Mouse (Mus musculus) C2C12 (cell line): ENCODE results near the gene Mgst3. TPM values are rescaled to one million over a fixed set of nuclear protein-coding genes. Genes with fewer than 3 reads are reported as not detected.
A peak's percentile ranks its signal among the peaks of the same experiment; 100 is the strongest.

Source experiments
- H3K27me3 ChIP-seq: one replicate; pipeline ENCODE4 v1.6.1; 2011; ENCODE audit not compliant: control insufficient read depth, insufficient read depth, insufficient read length
- H3K36me3 ChIP-seq: one replicate; pipeline ENCODE4 v1.6.1; 2011; ENCODE audit not compliant: control insufficient read depth, insufficient read depth
- H3K4me3 ChIP-seq: one replicate; pipeline ENCODE4 v1.5.1; 2011; ENCODE audit warnings: mild to moderate bottlenecking, control low read depth; ENCODE audit not compliant: poor library complexity, insufficient read depth, severe bottlenecking
- H3K79me2 ChIP-seq: one replicate; pipeline ENCODE4 v1.6.1; 2011; ENCODE audit not compliant: control insufficient read depth, insufficient read depth
- H3K79me3 ChIP-seq: one replicate; pipeline ENCODE4 v1.6.1; 2011; ENCODE audit warnings: low read depth, control low read depth
- H3ac ChIP-seq: one replicate; pipeline ENCODE3; 2011; ENCODE audit warnings: low read depth; ENCODE audit not compliant: control insufficient read depth, insufficient read length
- CEBPB ChIP-seq: IDR thresholded peaks from one replicate; pipeline ENCODE4 v1.6.1; 2011; ENCODE audit warnings: low read depth, mild to moderate bottlenecking, control low read depth, moderate library complexity
- CTCF ChIP-seq: IDR thresholded peaks from one replicate; pipeline ENCODE4 v1.5.1; 2011; ENCODE audit not compliant: control insufficient read depth, insufficient read depth, insufficient read length
- FOSL1 ChIP-seq: IDR thresholded peaks from one replicate; pipeline ENCODE4 v1.8.0; 2011; ENCODE audit warnings: mild to moderate bottlenecking, low read length; ENCODE audit not compliant: poor library complexity, insufficient read depth, severe bottlenecking
- MAX ChIP-seq: IDR thresholded peaks from one replicate; pipeline ENCODE4 v1.6.1; 2011; ENCODE audit warnings: mild to moderate bottlenecking, control low read depth
- MYOD1 ChIP-seq: IDR thresholded peaks from one replicate; pipeline ENCODE4 v1.6.1; 2011; ENCODE audit warnings: low read depth; ENCODE audit not compliant: control insufficient read depth, insufficient read length
- MYOG ChIP-seq: IDR thresholded peaks from one replicate; pipeline ENCODE4 v1.6.1; 2011; ENCODE audit not compliant: control insufficient read depth, insufficient read length; ENCODE audit errors: extremely low read depth
- USF1 ChIP-seq: IDR thresholded peaks from one replicate; pipeline ENCODE4 v1.6.1; 2011; ENCODE audit warnings: low read depth, mild to moderate bottlenecking, control low read depth, moderate library complexity
- long read RNA-seq, 2 experiments: library from polyadenylated mRNA; unstranded; transcript quantifications; one replicate each; pipeline ENCODE4 v2.0.0; 2019 to 2020
- polyA plus RNA-seq: library from polyadenylated mRNA; unstranded; fragments of >200 nt; fragmentation: generic; extraction: Trizol; gene quantifications from one replicate; pipeline ENCODE4 v1.2.1, GENCODE M21; 2012; ENCODE audit warnings: missing spikeins

Gene Mgst3
- polyA plus RNA-seq = 108 TPM
- long read RNA-seq, experiment 1, transcript Mgst3-201 (6 exons, 1,097 nt) = major isoform, 152 of 176 reads
- long read RNA-seq, experiment 1, partial matches to known transcripts = 12 of 176 reads
- long read RNA-seq, experiment 1, other reads (novel, unspliced or antisense) = 12 of 176 reads
- long read RNA-seq, experiment 2, transcript Mgst3-201 (6 exons, 1,097 nt) = major isoform, 24 of 24 reads
- long read RNA-seq, experiment 2, partial matches to known transcripts = 0 of 24 reads
- long read RNA-seq, experiment 2, other reads (novel, unspliced or antisense) = 0 of 24 reads

DNA sequence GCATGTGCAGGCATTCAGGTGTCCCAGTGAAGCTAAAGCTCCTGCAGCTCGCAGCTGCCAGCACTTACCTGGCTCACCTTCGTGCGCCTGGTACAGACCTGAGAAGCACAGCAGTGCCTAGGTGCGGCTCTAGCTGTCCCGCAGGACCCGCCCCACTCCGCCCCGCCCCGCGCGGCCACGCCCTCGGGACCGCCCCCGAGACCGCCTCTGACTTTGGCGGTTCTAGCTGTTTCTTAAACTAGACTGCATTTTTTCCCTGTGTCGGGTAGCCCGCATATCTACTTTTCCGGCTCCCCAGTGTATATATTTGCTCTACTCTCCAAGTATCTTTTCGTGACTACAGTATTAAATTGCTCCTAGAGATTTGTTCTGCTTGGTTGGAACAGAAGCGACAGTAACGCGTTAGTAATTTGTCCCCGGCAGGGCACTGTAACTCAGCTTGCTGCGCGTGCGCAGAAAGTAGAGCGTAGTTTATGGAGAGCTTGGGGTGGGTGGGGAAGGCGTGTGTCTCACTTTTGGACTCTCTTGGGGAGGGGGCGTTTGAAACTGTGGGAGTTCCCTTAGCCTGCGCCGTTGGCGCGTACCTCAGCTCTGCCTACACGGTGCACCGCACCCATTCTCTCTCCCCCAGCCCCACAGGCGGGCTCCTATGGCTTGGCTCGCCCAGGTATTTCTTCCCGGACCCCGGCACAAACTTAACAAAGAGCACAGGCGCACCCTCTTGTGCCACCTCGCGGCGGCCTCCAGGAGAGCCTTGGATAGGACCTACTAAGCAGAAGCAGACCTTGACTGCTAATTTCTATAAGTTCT is at the start of gene Mgst3:
Gene Mgst3, minus strand, starts transcription at position 159 of the 810 bp plus-strand sequence.
- peak within 1 kb of the TSS; percentile 63 for H3ac ChIP-seq
- H3K4me3 ChIP-seq = peak within 1 kb of the TSS; percentile 44
- H3K36me3 ChIP-seq = no peaks in the 10 kb centered on the region
- H3K79me3 ChIP-seq = peaks cover 2% of the 10 kb centered on the region
- peaks cover 34% of the 10 kb centered on the region for H3K79me2 ChIP-seq
- TF ChIP-seq MYOG = no peak
- peak; percentile 6 for TF ChIP-seq CTCF
- H3K27me3 ChIP-seq = no peaks in the 10 kb centered on the region

DNA sequence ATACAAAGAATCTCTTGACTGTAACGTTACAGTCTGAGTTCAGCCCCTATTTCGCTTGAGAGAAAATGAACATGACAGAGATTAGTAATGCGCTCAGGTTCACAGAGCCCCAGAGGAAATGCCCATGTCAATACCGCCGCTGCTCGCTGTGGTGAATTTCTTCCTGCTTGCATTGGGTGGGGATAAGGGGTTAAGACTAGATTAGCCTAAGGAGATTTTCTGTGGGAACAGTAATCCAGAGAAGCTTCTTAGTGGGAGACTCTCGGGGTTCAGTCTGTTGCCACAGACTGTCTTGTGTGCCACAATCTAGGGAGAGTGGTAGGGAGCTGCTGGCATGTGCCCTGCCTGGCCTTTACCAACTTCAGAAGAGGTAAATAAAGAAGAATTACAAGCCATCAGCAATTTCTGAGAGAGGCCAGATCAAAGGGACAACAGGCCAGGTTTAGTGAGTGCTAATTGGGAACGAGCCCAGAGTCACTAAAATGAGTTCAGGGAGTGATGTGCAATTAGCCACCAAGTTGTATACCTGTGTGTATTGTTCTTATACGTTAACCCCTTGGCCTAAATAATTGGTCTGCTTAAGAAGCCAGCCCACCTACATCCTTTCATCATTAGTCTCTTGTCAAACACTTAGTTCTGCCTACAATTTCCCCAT is 44.7 kb upstream of the Mgst3 start:
- Histone ChIP-seq H3ac (no peak overlapping the region), H3K27me3 (peaks cover 38% of the 10 kb centered on the region), H3K79me3 (no peaks in the 10 kb centered on the region)

DNA sequence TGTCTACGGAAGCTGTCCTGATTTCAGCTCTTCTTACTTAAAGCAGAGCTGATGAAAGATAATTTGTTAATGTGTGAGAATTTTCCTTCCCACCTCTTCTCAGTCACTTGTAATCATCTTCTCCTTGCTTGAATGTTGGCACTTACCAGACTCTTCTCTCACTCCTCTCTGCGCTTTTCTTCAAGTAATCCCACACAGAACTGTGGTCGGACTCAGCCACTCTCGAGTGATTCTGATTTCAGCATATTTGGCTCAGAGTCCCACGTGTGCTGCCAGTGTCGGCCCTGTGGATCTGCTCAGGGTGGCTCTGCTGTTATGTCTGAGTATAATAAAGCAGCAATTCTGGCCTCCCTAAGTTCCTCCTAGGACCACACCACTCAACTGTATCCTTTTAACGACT is 43.5 kb upstream of the Mgst3 start:
- H3K4me3 ChIP-seq = no peak overlapping the region
- TF ChIP-seq MAX = no peak
- no peak for TF ChIP-seq CTCF
- no peak for TF ChIP-seq CEBPB
- no peak for TF ChIP-seq USF1
- TF ChIP-seq FOSL1 = no peak
- no peak for TF ChIP-seq MYOG
- no peak for TF ChIP-seq MYOD1
- no peak overlapping the region for H3ac ChIP-seq
- peaks cover 38% of the 10 kb centered on the region for H3K27me3 ChIP-seq
- H3K79me2 ChIP-seq = no peaks in the 10 kb centered on the region
- no peaks in the 10 kb centered on the region for H3K36me3 ChIP-seq
- H3K79me3 ChIP-seq = no peaks in the 10 kb centered on the region

More for the DNA sequence above, 44.7 kb upstream of the Mgst3 start:
- Histone ChIP-seq H3K4me3 (no peak overlapping the region), H3K79me2 (no peaks in the 10 kb centered on the region), H3K36me3 (no peaks in the 10 kb centered on the region)
- TF ChIP-seq MYOD1 (no peak), CTCF (no peak), CEBPB (no peak), MAX (no peak), FOSL1 (no peak), MYOG (no peak), USF1 (no peak)

DNA sequence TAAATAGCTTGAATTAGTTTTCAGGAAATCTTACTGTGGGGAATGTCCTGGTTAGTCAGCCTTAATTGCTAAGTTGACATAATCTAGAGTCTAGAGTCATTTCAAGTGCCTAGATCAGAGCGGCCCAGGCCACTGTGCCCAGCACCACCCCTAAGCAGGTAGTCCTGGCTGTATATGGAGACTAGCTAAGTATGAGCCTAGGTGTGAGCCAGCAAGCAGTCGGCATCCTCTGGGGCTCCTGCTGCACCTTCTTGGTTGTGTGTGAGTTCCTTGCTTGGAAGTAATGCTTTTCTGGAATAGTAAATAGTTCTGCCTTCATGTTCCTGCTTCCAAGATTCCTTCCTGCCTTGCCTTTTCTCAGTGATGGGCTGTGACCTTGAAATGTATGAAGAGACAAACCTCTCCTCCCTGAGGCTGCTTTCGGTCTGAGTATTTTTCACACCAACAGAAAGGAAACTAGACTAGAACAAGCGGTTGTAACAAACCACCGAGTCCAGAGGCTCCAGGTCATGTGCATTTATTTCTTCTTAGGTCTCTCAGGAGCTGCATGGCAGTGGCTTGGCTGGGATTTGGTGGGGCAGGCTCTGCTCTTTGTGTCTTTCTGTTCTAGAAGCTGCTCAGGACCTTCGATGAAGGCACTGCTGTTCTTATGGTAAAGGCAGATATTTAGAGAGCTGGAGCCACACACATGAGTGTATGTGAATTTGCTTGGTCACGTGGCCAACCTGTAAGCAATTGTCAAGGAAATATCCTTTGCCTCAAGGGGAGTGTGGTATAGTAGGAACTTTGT is 42.7 kb upstream of the Mgst3 start:
- no peak overlapping the region for H3K4me3 ChIP-seq
- no peaks in the 10 kb centered on the region for H3K36me3 ChIP-seq
- H3K27me3 ChIP-seq = peaks cover 38% of the 10 kb centered on the region
- H3K79me2 ChIP-seq = no peaks in the 10 kb centered on the region
- TF ChIP-seq USF1 = peak; percentile 59
- no peak for TF ChIP-seq MYOG
- H3K79me3 ChIP-seq = no peaks in the 10 kb centered on the region
- no peak overlapping the region for H3ac ChIP-seq

DNA sequence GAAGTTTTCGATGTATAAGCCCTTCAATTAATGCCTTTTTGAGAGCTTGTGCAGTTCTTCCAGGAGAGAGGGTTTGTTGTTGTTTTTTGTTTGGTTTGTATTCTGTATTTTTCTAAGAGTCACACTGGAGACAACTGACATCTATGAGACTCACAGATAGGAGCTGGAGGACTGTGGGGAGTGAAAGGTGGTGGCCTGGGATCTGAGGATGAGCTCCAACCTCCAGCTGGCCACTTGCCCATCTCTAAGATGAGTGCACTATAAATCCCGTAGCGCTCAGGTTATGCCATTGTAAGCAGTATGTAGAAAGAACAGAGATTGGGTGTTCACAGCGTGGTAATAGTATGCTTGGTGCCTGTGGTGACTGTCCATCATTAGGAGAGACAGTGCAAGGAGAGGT is 41.3 kb upstream of the Mgst3 start:
- no peak for TF ChIP-seq FOSL1
- TF ChIP-seq MYOD1 = no peak
- TF ChIP-seq CTCF = no peak
- no peak for TF ChIP-seq USF1
- TF ChIP-seq MAX = no peak
- TF ChIP-seq CEBPB = no peak
- no peak overlapping the region for H3ac ChIP-seq
- no peaks in the 10 kb centered on the region for H3K79me3 ChIP-seq
- H3K79me2 ChIP-seq = no peaks in the 10 kb centered on the region
- H3K4me3 ChIP-seq = no peak overlapping the region
- no peaks in the 10 kb centered on the region for H3K36me3 ChIP-seq
- H3K27me3 ChIP-seq = peaks cover 26% of the 10 kb centered on the region
